Mouse (Mus musculus) lung, postnatal 4 days (tissue): ENCODE measurements around the gene Ankrd55.

ENCODE experiments used
- DNase-seq, 2 experiments: peaks; one replicate each; pipeline ENCODE4 v3.0.0; 2021

The Ankrd55 gene

GRCm38 (mm10) chr13:112344270-112344864 is 56.1 kb downstream of the Ankrd55 start:
- DNase-seq = peak in 1 of 2 experiments; percentile 21

- no peak for DNase-seq
Observed at GRCm38 (mm10) chr13:112345542-112345941, 57.3 kb downstream of the Ankrd55 start.

GRCm38 (mm10) chr13:112346031-112346430 is 57.8 kb downstream of the Ankrd55 start:
- DNase-seq = no peak

GRCm38 (mm10) chr13:112346659-112347142 is 58.5 kb downstream of the Ankrd55 start:
- no peak for DNase-seq

DNA sequence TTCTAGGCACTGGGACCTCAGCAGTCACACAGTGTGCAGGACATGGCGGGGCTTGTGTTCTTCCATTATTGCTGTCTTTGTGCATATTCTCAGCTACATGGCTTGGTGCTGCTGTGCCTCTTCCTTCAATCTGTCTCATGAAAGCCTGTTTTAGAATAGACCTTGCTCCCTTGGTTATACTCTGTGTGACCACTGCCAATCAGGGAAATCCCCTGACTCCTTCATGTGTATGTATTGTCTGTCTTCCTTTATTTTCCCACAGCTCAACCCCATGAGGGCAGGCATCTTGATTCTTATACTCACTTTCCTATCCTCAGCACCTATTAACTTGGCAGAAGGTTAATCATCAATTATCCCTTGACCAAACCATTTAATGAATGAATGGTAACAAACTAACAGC is 60.0 kb downstream of the Ankrd55 start:
- no peak for DNase-seq

GRCm38 (mm10) chr13:112348896-112349484 is 60.7 kb downstream of the Ankrd55 start:
- DNase-seq = no peak

DNA sequence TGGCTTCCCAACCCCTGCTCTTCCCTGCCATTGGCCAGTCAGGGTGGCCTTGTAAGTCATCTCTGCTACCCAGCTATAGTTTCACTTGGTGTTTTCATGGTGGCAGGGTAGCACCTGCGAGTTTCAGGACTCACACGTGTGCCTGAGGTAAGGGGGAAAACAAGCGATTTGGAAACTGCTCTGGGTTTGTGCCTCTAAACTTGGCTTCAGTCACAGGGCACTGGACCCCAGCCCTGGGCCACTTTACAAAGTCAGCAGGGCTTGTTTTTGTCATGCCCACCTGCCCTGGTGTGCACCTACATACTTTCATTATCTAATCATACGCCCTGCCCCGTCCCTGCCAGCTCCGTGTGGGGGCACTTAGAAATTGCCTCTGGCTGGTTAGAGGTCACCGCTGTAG is 61.2 kb downstream of the Ankrd55 start:
- DNase-seq = no peak

DNA sequence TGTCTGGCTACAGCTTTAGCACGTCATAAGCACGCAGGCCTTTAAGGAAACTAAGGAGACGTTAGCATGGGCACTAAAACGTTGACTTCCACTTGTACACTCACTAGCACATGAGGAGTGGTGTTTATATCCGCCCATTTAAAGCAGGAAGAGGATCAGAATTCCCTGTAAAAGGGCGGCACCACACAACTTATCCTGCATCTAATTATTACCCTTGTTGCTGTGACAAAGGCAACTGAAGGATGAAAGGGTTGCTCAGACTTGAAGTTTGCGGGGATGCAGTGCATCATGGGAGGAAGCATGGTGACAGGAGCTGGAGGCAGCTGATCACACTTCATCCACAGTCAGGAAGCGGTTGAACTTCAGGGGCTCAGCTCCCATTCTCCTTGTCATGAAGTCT is 63.7 kb downstream of the Ankrd55 start:
- no peak for DNase-seq

DNA sequence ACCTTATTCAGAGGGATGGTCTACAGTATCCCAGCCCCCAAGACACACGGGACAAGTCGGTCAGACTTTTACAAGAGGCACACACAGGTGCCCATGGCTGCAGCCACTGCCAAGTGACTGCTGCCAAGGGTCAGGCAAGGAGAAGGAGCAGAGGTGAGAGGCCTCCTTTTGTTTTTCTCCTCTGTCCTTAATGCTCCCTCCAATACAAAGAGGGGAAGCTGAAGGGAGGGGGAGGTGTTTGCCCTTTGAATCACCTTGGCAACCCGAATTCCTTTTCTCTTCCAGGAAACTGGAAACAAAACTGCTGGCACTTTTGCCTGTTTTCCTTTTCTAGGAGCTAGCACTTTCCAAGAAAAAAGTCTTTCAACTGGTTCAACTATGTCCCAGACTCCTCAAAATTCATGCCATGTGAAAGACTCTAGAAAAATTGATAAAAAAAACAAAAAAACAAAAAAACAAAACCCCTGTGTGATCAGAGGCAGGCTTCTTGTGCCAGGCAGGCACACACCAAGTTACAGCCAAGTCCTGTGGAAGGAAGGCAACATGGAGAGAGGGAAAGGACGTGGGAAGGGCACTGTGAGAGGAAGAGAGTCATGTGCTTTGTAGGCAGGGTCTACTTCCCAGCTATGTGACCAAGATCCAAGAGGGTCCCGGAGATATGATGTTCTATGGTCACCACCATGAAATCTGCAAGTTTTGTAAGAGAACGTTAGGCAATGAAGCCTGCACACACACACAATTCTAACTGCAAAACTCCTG is 66.0 kb downstream of the Ankrd55 start:
- no peak for DNase-seq

DNA sequence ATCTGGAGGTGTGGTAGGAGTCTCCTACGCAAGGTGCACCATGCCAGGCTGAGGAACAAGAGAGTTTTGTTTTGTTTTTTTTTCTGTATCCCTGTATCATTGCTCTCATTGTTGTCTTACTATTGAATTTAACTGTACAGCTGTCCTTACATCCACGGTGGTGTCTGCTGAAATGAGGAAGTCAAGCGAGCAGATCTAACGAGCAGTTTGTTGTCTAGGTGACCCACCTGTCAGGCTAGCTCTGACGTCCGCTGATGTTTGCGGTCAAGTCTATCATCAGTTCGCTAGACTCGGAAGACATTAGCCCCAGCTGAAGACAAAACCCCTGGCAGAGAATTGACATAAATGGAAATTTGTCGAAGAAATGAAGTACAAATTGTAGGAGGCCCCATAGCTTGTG is 66.7 kb downstream of the Ankrd55 start:
- no peak for DNase-seq

DNA sequence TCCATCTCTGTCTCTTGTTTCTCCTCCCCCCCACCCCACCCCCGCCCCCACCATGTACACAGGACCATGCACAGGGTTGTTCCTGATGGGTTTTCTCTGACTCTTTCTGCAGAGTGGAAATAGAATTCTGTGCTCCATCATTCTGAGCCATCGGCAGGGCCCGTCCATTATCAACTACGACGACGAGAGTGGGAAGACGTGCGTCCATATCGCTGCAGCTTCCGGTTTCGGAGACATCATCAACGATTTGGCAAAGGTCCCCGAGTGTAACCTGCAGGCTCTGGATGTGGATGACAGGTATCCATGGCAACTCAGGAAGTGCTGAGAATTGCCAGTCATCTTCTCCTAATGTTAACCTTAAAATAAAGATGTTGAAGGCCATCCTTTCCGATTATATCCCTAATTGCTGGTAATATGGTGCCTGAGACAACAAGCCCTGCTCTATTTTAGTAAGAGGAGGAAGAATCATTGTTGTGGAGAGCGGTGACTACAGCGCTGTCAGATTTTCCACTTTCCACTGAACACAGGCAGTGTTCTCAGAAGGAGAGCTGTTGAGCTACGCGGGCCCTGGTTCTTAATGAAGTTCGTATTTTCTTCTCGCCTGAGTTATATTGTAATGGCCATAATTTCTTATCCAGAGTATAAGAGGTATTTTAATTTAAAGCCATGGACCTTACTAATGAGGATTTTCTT is 67.7 kb downstream of the Ankrd55 start:
- DNase-seq = no peak

GRCm38 (mm10) chr13:112361575-112361974 is 73.3 kb downstream of the Ankrd55 start:
- DNase-seq = no peak

GRCm38 (mm10) chr13:112363218-112363617 is 75.0 kb downstream of the Ankrd55 start:
- DNase-seq = no peak

GRCm38 (mm10) chr13:112363746-112364145 is 75.5 kb downstream of the Ankrd55 start:
- DNase-seq = no peak

DNA sequence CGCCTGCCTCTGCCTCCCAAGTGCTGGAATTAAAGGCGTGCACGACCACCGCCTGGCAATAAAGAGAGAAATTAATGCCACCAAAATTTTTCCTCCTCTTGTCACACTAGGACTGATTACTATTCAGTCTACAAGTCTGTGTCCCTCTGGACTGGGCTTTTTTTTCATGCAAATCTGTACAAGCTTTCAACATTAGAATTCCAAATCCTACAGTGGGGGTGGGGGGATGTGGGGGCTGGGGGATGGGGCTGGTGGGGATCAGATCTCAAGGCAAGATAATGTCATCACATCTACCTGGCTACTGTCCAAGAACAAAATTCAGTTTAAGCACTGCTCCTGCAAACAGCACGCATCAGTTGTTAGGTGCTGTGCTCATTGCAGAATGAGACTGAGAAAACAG is 76.4 kb downstream of the Ankrd55 start:
- DNase-seq = no peak

DNA sequence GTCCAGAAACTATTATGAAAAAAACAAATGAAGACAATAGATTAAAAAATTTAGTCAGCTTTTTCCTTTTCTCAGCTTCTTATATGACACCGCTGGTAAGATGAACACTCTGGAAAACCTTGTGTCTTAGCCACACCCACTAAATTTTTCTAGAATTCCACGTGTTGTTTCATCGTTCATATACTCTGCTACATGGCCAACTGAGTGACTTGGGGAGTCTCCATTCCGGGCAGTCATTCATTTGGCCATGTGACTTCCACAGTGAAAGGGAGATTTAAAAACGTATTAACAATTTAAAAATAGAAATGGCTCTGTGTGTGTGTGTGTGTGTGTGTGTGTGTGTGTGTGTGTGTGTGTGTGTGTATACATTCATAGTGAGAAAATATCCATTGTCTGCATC is 77.1 kb downstream of the Ankrd55 start:
- no peak for DNase-seq

- DNase-seq = peak; percentile 50 to 61
Observed at GRCm38 (mm10) chr13:112365762-112366161, 77.5 kb downstream of the Ankrd55 start.

- no peak for DNase-seq
Observed at GRCm38 (mm10) chr13:112366321-112367029, 78.2 kb downstream of the Ankrd55 start.

DNA sequence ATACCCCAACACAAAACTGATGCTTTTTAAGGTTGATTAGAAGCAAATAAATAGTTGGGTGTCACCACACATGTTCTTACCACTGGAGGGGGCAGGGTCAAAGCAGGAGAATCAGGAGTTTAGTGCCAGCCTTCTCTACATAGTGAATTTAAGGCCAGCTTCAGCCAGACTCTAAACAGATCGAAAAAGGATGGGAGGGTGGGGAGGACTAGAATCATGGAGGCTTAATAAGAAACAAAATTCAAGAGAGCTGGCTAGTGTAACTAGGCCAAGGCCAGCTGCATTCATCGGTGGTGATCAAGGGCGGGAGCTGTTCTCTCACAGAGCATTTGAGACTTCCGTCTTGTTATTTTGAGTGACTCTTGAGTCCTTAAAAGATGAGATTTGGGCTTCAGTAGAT is 83.5 kb downstream of the Ankrd55 start:
- no peak for DNase-seq

DNA sequence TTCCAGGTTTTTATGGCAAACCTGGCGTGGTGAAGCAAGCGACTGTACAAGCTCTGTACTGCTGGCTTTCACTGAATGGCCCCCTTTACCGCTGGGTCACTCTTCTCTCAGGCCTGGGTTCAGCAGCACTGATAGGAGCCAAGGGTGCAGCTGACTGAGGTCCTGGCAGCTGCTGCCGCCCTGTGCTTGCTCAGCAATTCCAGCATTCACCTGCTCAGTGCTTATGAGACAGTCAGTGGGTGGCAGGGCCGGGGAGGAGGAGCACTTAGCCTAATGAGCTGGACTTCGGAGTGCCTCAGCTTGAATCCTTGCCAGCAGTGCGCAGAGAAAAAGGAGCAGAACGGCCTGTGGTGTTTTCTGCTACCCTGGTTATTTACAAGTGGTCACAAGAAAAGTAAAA is 87.5 kb downstream of the Ankrd55 start:
- peak in 1 of 2 experiments; percentile 49 for DNase-seq

DNA sequence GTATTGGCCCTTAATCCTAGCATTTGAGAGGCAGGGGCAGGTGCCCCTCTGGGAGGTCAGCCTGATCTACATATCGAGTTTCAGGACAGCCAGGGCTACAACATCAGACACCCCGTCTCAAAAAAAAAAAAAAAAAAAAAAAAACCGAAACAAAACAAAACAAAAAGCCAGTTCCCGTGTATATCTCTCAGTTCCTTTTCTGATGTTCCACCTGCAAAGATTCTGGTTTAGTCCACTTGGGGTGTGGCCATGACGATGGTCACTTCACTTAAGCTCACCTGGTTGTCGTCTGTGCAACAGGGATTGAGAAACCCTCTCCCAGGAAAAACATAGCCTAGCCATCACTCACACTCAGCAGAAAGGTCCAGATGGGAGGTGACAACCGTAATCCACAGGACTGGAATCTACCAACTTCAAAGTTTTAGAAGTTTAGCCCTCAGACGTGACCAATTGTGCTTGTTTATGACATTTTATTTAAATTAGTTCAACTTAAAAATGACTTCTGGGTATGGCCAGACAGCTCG is 90.6 kb downstream of the Ankrd55 start:
- DNase-seq = no peak

DNA sequence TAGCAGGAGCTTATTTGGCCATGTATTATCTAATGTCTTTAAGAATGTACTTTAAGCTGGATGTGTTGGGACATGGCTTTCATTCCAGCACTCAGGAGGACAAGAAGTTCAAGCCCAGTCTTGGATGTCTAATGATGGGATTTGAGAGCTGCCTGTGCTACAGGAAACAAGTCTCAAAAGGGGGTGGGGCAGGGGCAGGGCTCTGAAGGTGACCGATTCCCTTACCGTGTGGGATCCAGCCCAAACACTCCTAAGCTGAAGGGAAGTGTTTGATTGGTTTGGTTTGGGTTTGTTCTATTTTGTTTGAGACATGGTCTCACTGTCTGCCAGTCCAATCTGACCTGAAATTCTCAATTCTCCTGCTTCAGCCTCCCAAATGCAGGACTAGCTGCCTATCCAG is 93.2 kb downstream of the Ankrd55 start:
- DNase-seq = no peak

DNA sequence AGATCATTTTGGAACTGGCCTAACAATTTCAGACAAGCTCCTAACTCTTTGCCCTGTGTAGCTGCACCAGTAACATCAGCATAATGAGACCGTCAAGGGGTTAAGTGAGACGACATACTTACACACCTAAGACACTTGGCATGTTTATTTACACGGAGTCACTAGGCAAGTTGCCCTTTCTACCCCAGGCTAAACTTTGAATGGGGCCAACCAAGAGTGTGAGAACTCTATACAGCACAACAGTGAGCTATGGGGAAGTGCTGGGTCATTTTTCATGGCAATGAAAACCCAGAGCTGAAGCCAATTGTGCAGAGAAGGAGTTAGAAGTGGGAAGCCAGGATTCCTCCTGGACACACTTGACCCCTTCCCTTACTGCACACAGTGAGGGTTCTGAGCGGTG is 94.2 kb downstream of the Ankrd55 start:
- no peak for DNase-seq
